Mouse (Mus musculus) cerebellum, adult 9-10 months (tissue): ENCODE measurements around the gene Gm49416.
"Not testable (repeated sequence)": the region's sequence is repeated elsewhere in the genome, so short reads cannot be mapped to it uniquely, and the experiment has no call there.

Source experiments
- DNase-seq: peaks from one replicate; pipeline ENCODE4 v3.0.0; 2022

Gene Gm49416

GRCm38 (mm10) chr19:8888511-8889385 lies at the start of gene Gm49416, which contains the start of gene 1810009A15Rik:
Gene Gm49416, plus strand, starts transcription at chr19:8888926.
Gene 1810009A15Rik, plus strand, starts transcription at chr19:8888853.
- peak; percentile 93 for DNase-seq

DNA sequence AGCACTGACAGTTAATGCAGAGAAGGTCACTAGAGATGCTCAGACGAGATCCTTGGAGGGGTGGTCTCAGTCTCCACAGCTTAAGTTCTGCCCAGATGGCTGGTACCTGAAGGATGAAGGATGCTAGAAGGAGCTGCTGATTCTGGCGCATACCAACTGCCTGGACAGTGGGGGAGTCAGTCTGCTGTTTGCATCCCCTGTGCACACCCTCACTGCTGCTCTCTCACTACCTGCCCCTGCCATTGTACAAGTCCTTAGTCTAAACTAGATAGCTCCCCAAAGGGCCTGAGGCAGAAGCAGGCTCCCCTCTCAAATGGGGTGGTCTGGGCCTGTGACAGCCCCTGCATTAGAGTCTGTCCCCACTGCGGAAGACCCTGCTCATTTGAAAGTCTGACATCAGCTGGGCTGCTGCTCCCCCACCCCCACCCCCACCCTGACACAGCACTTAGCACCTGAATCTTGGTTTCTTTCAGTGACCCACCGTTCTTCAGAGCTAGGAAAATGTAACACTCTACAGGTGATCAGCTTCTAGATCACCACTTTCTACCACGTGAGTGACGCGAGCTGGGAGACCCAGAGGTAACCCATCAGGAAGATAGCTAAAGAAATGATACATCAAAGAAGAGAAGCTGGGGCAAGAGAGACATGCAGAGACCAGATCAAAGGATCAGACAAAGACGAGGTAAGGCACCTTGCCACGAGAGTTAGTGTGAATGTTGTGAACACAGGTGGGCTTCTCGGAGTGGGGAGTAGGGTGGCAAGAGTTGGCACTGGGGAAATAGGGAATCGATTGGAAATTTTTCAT lies 49.4 kb upstream of the Gm49416 start, which contains the start of gene Gng3:
Gng3 (minus strand) TSS at position 92 of the 805 bp plus-strand sequence.
- peak; percentile 94 for DNase-seq

- peak; percentile 87 for DNase-seq
Observed at GRCm38 (mm10) chr19:8839908-8840791, 48.6 kb upstream of the Gm49416 start.

GRCm38 (mm10) chr19:8841012-8841411 lies 47.7 kb upstream of the Gm49416 start:
- peak; percentile 66 for DNase-seq

- DNase-seq, result no peak
Observed at GRCm38 (mm10) chr19:8842961-8843360, 45.8 kb upstream of the Gm49416 start.

DNA sequence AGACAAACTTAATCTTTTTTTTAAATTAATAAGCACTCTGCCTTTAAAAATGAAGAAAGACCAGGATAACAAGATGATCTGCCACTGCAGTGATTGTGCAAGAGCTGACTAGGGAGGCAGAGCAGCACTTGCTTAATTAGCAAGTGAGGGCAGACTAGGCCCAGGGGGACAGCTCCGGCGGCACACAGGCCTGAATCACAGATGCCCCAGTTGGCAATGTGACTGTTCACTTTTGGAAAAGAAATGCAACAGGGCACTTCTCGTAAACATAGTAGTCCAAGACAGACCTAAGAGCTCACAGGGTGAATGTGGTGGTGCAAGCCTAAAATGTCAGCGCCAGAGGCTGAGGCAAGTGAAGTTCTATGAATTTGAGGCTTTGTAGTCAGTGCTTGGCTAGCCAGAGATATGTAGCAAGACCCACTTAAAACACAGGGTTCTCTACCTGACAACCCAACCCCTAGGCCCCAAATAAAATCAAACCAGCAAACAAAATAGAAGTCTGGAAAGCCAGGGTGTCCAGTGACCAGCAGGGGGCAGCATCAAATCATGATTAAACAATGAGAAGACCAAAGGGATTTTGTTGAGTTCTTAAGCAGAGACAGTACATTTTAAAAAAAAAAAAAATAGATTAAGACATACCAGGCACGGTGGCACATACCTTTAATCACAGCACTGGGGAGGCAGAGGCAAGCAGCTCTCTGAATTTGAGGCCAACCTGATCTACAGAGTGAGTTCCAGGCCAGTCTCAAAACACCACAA lies 44.2 kb upstream of the Gm49416 start:
- peak; percentile 85 for DNase-seq

- DNase-seq, result no peak
Observed at GRCm38 (mm10) chr19:8848356-8848755, 40.4 kb upstream of the Gm49416 start.

GRCm38 (mm10) chr19:8850402-8850901 lies 38.3 kb upstream of the Gm49416 start, which contains the start of gene Lrrn4cl:
Gene Lrrn4cl, plus strand, starts transcription at chr19:8850768.
- DNase-seq, result peak; percentile 19

DNA sequence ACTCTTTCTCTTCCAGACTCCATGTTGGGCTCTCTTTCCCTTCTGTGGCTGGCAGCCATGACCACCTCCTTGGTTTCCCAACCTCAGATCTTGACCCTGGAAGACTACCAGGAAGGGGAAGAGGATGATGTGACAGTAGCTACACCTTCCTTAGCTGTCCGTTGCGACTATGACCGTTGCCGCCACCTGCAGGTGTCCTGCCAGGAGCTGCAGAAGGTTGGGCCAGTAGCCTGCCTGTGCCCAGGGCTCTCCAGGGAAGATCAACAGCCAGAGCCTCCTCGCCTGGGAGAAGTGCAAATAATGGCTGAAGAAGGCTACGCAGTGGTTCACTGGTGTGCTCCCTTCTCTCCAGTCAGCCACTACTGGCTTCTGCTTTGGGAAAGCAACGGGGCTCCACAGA lies 37.1 kb upstream of the Gm49416 start:
- peak; percentile 10 for DNase-seq

GRCm38 (mm10) chr19:8852236-8852928 lies 36.3 kb upstream of the Gm49416 start:
- no peak for DNase-seq

- DNase-seq, result no peak
Observed at GRCm38 (mm10) chr19:8853117-8853516, 35.6 kb upstream of the Gm49416 start.

- DNase-seq, result peak; percentile 27
Observed at GRCm38 (mm10) chr19:8857689-8858088, 31.0 kb upstream of the Gm49416 start.

GRCm38 (mm10) chr19:8859018-8859417 lies 29.7 kb upstream of the Gm49416 start:
- no peak for DNase-seq

DNA sequence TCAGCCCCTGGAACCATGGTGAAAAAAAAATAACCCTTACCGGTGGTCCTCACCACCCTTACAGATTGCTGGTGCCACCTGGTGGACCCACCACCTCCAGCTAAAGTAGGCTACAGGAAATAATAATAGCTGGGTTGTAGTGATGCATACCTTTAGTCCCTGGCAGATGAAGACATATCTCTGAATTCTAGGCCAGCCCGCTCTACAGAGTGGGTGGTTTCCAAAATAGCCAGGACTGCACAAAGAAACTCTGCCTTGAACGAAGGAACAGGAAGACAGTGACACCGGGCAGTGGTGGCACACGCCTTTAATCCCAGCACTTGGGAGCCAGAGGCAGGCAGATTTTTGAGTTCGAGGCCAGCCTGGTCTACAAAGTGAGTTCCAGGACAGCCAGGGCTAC lies 24.5 kb upstream of the Gm49416 start:
- no peak for DNase-seq

GRCm38 (mm10) chr19:8870381-8870780 lies 18.3 kb upstream of the Gm49416 start:
- not testable (repeated sequence) for DNase-seq

- DNase-seq, result no peak
Observed at GRCm38 (mm10) chr19:8870838-8871237, 17.9 kb upstream of the Gm49416 start.

DNA sequence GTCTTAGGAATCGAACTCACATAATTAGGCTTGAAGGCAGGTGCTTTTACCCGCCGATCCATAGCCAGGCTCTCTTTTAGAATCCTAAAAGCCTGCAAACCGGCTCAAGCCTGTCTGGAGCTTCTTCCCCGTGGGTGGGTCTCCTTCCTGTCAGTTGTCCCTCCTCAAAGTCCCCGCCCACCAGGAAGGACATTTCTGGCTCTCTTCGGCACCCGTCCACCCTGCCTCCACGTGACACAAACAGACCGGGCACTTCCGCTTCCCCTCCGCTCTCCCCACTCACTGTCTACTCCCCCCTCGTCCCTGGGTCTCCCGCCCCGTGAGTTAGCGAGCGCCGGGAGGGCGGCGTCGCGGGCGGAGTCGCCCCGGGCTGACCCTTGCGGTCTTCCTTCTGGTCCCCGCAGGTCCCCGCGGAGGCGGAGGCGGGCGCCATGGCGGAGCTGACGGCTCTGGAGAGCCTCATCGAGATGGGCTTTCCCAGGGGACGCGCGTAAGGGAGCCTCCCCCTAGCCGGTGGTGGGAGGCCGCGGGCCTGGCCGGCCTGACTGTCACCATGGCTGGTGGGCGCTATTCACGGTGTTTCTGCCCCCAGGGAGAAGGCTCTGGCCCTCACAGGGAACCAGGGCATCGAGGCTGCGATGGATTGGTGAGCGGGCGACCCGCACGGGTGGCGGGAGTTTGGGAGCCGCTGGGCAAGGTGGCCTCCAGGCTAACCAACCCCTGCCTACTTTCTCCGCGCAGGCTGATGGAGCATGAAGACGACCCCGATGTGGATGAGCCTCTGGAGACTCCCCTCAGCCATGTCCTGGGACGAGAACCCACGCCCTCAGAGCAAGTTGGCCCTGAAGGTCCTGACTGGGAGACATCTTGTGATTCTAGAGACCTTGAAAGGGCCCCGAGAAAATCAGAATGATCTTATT lies 17.2 kb upstream of the Gm49416 start, which contains the start of gene Ubxn1:
Ubxn1 (plus strand) TSS at position 230 of the 920 bp plus-strand sequence.
- peak; percentile 98 for DNase-seq

- no peak for DNase-seq
Observed at GRCm38 (mm10) chr19:8872266-8872840, 16.4 kb upstream of the Gm49416 start.

DNA sequence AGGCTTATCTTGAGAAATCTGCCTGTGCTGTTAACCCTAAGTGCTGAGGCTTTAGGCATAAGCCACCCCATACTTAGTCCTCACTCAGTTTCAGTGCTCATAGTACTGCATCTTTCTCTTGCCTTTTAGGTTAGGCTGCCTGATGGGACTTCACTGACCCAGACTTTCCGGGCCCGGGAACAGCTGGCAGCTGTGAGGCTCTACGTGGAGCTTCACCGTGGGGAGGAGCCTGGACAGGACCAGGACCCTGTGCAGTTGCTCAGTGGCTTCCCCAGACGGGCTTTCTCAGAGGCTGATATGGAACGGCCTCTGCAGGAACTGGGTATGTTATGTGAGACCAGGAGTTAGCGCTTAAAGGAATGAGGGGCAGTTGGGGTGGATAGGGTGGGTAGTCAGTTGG lies 13.7 kb upstream of the Gm49416 start:
- DNase-seq, result no peak
